Mouse (Mus musculus) kidney, postnatal 0 days (tissue): ENCODE measurements around the gene Peak1. TPM values are rescaled to one million over a fixed set of nuclear protein-coding genes. Genes with fewer than 3 reads are reported as not detected.

Source experiments
- ATAC-seq: fragments of 200-750 bp; cut with Nextera tagmentation; replicated peaks from 2 replicates; pipeline ENCODE4 v1.8.0; 2017; ENCODE audit warnings: low read depth, moderate number of reproducible peaks, moderate TSS enrichment, moderate library complexity; ENCODE audit not compliant: low FRiP score
- DNase-seq: peaks from one replicate; pipeline ENCODE4 v3.0.0-alpha.2; 2016; ENCODE audit warnings: low spot score
- H3K27ac ChIP-seq: fragments of 300-500 bp; sonication (generic); 2 replicates; pipeline ENCODE4 v1.5.1; 2014; ENCODE audit warnings: mild to moderate bottlenecking
- H3K27me3 ChIP-seq: fragments of 300-500 bp; sonication (generic); 2 replicates; pipeline ENCODE4 v1.6.1; 2014; ENCODE audit warnings: low read length, mixed read lengths; ENCODE audit not compliant: insufficient read depth
- H3K36me3 ChIP-seq: fragments of 300-500 bp; sonication (generic); 2 replicates; pipeline ENCODE4 v1.6.1; 2014; ENCODE audit warnings: low read length, mixed read lengths; ENCODE audit not compliant: insufficient read depth
- H3K4me1 ChIP-seq: fragments of 300-500 bp; sonication (generic); replicated peaks from 2 replicates; pipeline ENCODE4 v1.6.1; 2014; ENCODE audit warnings: antibody characterized with exemption, low read length, mixed read lengths; ENCODE audit not compliant: insufficient read depth
- H3K4me2 ChIP-seq: fragments of 300-500 bp; sonication (generic); 2 replicates; pipeline ENCODE4 v1.6.1; 2014; ENCODE audit warnings: mild to moderate bottlenecking, low read length, moderate library complexity, mixed read lengths
- H3K4me3 ChIP-seq: fragments of 300-500 bp; sonication (generic); replicated peaks from 2 replicates; pipeline ENCODE4 v1.5.1; 2014; ENCODE audit warnings: low read depth, low read length
- H3K9ac ChIP-seq: fragments of 300-500 bp; sonication (generic); 2 replicates; pipeline ENCODE4 v1.6.1; 2014; ENCODE audit warnings: low read depth, low read length
- H3K9me3 ChIP-seq: fragments of 300-500 bp; sonication (generic); replicated peaks from 2 replicates; pipeline ENCODE4 v1.6.1; 2016; ENCODE audit warnings: low read length, inconsistent platforms, mixed read lengths
- CTCF ChIP-seq: IDR thresholded peaks from 2 replicates; pipeline ENCODE4 v1.5.1; 2016; ENCODE audit warnings: antibody characterized with exemption, low read depth, mild to moderate bottlenecking, moderate library complexity
- WGBS: fragments of 180-500 bp; shearing (Covaris S2); extraction: QIAGEN DNeasy Blood & Tissue Kit; methylation state at CpG from one replicate; pipeline ENCODE4 v1.1.7; 2014; 5-methylcytosine and 5-hydroxymethylcytosine counted together
- polyA plus RNA-seq: library from polyadenylated mRNA; unstranded; fragments of >200 nt; fragmentation: Nextera tagmentation; extraction: Ambion mirVana; gene quantifications from 2 replicates; pipeline ENCODE4 v1.2.1, GENCODE M21; 2015

Gene Peak1
- polyA plus RNA-seq, 1 experiment from 2014 or later = 12.2 TPM

GRCm38 (mm10) chr9:56304526-56304925 lies 113.3 kb downstream of the Peak1 start:
- TF ChIP-seq CTCF = no peak
- H3K4me3 ChIP-seq = no peak overlapping the region

DNA sequence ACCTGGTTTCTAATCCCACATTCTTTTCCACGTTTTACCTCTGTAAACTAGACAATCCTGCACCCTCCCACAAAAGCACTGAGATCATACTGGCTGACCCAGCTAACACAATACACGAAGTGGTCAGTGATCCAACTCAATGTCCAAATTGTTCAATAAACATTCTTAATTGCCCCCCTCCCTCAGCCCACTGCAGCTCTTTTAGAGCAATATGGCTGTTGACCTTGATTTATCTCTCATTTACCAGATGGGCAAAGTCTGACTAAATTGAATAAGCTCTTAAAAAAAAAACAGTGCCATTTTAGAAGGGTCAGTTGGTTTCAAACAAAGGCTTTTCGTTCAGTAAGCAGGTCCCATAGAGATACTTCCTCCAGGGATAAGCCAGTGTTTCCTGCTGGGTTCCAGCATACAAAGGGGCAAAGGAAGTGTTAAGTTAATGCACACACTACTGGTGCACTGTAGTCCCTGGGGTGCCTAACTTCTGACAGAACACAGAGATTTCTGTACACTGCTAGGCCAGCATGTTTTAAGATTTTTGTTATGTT lies 114.9 kb downstream of the Peak1 start:
- DNase-seq (peak; percentile 22), ATAC-seq (no peak)
- Histone ChIP-seq H3K4me1 (peaks cover 5% of the 10 kb centered on the region; the same call in 1 of the 2 replicates), H3K27ac (no peak overlapping the region), H3K36me3 (no peaks in the 10 kb centered on the region), H3K9ac (no peak overlapping the region), H3K9me3 (no peaks in the 10 kb centered on the region), H3K4me3 (no peak overlapping the region), H3K27me3 (no peaks in the 10 kb centered on the region), H3K4me2 (no peak overlapping the region)
- WGBS = 14% methylated on average over 3 of the region's 3 CpGs
- TF ChIP-seq CTCF = no peak

More at GRCm38 (mm10) chr9:56304526-56304925, 113.3 kb downstream of the Peak1 start:
- Histone ChIP-seq H3K27me3 (no peaks in the 10 kb centered on the region), H3K9me3 (no peaks in the 10 kb centered on the region), H3K36me3 (no peaks in the 10 kb centered on the region), H3K4me1 (peaks cover 5% of the 10 kb centered on the region; the same call in 1 of the 2 replicates), H3K4me2 (no peak overlapping the region), H3K27ac (no peak overlapping the region), H3K9ac (no peak overlapping the region)
- DNase-seq (no peak), ATAC-seq (no peak)
- WGBS = 28% methylated on average over 2 of the region's 2 CpGs

DNA sequence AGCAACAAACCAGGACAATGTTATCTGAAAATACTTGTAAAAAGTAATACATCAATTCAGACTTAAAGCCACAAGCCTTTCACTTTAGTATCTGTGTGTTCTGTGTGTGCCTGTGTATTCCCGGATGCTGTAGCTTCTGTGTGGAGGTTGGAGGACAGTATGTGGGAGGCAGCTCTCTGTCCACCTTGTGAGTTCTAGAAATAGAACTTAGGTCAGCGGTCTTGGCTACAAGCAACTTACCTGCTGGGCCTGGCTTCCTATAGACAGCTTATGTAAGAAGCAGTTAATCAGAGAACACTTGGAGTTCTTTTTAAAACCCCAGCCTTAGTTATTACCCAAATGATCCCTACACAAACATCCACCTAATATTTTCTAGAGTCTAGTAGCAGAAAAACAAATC lies 127.8 kb downstream of the Peak1 start:
- Histone ChIP-seq H3K9ac (no peak overlapping the region), H3K27me3 (no peaks in the 10 kb centered on the region), H3K9me3 (no peaks in the 10 kb centered on the region), H3K27ac (no peak overlapping the region), H3K4me3 (no peak overlapping the region), H3K4me2 (no peak overlapping the region), H3K4me1 (no peaks in the 10 kb centered on the region), H3K36me3 (no peaks in the 10 kb centered on the region)
- WGBS = 88% methylated on average over 2 of the region's 2 CpGs
- TF ChIP-seq CTCF = no peak
- DNase-seq (no peak), ATAC-seq (no peak)

DNA sequence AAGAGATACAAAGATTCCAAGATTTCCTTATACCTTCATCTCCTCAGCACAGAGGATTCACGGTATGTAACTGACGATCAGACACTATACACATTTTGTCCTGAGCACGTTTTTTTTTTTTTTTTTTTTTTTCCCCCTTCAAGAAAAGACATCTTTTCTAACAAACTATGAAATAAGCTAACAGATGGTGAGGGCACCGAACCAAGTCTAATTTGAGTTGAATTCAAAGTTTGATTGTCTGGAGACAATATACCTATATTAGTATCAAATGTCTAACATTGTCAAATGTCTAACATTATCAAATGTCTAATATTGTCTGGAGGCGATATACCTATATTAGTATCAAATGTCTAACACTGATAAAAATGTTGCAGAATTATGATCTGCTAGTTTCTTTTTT lies 135.4 kb downstream of the Peak1 start:
- Histone ChIP-seq H3K27ac (no peak overlapping the region), H3K36me3 (no peaks in the 10 kb centered on the region), H3K9me3 (no peaks in the 10 kb centered on the region), H3K4me3 (no peak overlapping the region), H3K27me3 (no peaks in the 10 kb centered on the region), H3K4me1 (no peaks in the 10 kb centered on the region), H3K4me2 (no peak overlapping the region), H3K9ac (no peak overlapping the region)
- whole genome bisulfite sequencing = 85% methylated on average over 5 of the region's 5 CpGs
- ATAC-seq (no peak), DNase-seq (no peak)
- TF ChIP-seq CTCF = no peak

DNA sequence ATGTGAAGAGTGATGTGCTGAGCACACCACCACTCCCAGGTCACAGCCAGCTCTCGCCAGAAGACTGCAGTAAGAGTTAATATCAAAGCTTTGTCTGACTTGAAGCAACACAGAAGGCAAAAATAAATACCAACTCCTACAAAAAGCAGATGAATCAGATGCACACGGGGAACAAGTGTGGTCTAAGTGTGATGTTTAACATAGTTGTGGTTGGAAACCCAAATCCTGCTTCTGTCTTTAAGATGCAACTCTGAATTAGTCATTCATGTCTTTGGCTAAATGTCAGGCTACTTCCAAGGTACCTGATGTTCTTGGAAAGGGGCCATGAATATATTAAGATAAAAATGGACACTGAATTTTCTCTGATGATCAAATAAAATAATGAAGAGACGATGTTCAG lies 144.3 kb downstream of the Peak1 start:
- ATAC-seq = no peak
- 81% methylated on average over 3 of the region's 3 CpGs for WGBS

DNA sequence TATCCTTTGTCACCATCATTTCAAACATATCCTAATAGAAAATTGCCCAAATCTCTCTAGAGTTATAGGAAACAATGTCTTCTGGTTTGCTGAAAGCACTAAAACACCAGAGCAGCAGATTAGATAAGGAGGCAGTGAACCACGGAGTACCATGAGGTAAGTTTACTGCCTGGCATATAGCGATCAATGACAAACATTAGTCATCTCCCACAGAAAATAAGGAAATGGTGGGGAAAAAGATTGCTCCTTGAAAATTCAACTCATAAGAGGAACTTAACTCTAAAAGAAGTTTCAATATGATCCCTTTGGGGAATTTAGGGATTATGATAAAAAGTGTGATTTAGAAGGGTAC lies 145.6 kb downstream of the Peak1 start:
- Histone ChIP-seq H3K4me3 (no peak overlapping the region), H3K27me3 (no peaks in the 10 kb centered on the region), H3K4me2 (no peak overlapping the region), H3K9me3 (no peaks in the 10 kb centered on the region), H3K4me1 (no peaks in the 10 kb centered on the region), H3K36me3 (no peaks in the 10 kb centered on the region), H3K27ac (no peak overlapping the region), H3K9ac (no peak overlapping the region)
- TF ChIP-seq CTCF = no peak
- ATAC-seq (no peak), DNase-seq (no peak)
- WGBS = 83% methylated on average over 2 of the region's 2 CpGs

More for the DNA sequence above, 144.3 kb downstream of the Peak1 start:
- no peaks in the 10 kb centered on the region for H3K27me3 ChIP-seq
- DNase-seq = no peak
- H3K4me1 ChIP-seq = no peaks in the 10 kb centered on the region
- no peak for TF ChIP-seq CTCF
- no peak overlapping the region for H3K4me2 ChIP-seq
- H3K9me3 ChIP-seq = no peaks in the 10 kb centered on the region
- H3K4me3 ChIP-seq = no peak overlapping the region
- H3K36me3 ChIP-seq = no peaks in the 10 kb centered on the region
- no peak overlapping the region for H3K9ac ChIP-seq
- no peak overlapping the region for H3K27ac ChIP-seq
